Mouse (Mus musculus) spleen, embryonic (tissue): ENCODE results near the gene Ube2v1.
"Not testable (repeated sequence)": the region's sequence is repeated elsewhere in the genome, so short reads cannot be mapped to it uniquely, and the experiment has no call there.

Experiments used
- CTCF ChIA-PET: fragments of 350-600 bp; sonication (Branson Sonifier 250); formaldehyde crosslinking; loops from one replicate; lab custom pipeline; 2022; lab: Charles Lee

Ube2v1 gene

GRCm38 (mm10) chr2:167656629-167657478 lies 25.0 kb upstream of the Ube2v1 start:
- CTCF ChIA-PET: interaction anchor here (0.7 kb wide), 1 partner anchor 24 kb away, joined by 7 read pairs; no protein-coding TSS in a partner anchor

- CTCF ChIA-PET: interaction anchor here (0.6 to 0.7 kb wide), 2 partner anchors 10 to 168 kb away, joined by 3 read pairs; no protein-coding TSS in a partner anchor
Observed at GRCm38 (mm10) chr2:167654911-167655600, 23.2 kb upstream of the Ube2v1 start.

DNA sequence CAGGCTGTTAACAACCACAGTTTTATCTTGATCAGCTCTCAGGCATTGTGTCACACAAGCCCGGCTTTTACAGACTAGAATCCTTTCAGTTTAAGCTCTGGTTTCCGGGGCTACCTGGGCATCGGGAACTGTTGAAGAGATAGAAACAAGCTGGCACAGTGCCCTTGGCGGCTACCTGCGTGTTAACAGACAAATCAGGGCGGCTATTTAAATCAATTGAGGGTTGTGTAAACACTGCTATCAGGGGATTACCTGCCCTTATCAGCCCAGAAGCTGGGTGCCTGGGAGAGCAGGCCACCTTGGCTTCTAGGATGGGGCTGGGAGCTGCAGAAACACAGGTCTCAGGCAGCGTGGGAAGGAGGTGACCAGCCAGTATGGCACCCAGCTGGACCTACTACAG lies 20.8 kb upstream of the Ube2v1 start:
- CTCF ChIA-PET: interaction anchor here (0.7 kb wide), 1 partner anchor 27 kb away, joined by 7 read pairs; no protein-coding TSS in a partner anchor

DNA sequence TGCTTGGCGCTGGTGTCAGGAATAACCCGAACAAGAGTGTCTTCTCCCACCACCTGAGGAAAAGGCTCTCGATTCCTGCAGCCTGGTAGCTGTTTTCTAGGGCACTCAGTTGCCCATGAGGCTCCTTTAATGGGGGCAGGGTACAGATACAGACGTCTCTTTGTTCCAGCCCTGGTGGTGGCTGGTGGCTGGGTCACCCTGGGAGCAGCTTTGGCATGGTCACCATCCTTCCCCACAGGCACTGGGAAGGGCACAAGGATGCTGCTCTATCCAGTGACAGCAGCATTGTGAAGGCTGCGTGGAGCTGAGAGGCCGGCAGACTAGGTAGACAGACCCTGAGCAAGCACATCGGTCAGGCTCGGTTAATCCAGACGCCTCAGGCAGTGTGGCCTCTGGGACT lies 19.7 kb upstream of the Ube2v1 start:
- CTCF ChIA-PET: interaction anchor here (0.6 kb wide), 1 partner anchor 30 kb away, joined by 3 read pairs; no protein-coding TSS in a partner anchor

DNA sequence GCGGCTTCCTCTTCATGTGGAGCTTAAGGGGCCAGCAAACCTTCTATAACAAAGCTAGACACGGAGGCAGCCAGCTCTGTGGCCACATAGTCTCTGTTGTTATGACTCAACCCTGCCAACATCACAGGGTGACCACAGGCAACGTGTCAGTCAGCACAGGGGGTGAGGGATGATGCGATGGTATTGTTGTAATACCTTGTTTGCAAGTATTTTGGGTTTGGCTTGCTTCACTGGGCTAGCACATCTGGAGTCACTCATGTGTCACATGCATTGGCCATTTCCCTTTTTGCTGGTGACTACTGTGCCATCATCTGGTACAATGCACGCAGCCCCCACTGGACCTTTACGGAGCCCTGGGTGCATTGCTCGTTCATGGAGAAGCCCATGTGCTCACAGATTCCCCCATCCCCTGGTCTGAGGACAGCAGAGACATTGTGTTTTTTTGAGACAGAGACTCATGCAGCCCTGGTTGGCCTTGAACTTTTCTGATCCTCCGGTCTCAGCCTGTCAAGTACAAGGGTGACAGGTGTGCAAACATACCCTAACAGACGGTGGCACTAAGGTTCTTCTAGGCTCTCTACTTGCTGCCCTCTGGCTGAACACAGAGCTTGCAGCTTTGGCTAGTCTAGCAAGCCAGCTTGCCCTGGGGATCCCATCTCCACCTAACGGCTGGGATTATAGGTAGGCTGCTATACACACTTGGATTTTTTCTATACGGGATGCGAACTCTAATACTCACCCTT lies 17.6 kb upstream of the Ube2v1 start:
- CTCF ChIA-PET: interaction anchor here (0.7 to 0.9 kb wide), 2 partner anchors 8 to 31 kb away, joined by 3 read pairs; no protein-coding TSS in a partner anchor

DNA sequence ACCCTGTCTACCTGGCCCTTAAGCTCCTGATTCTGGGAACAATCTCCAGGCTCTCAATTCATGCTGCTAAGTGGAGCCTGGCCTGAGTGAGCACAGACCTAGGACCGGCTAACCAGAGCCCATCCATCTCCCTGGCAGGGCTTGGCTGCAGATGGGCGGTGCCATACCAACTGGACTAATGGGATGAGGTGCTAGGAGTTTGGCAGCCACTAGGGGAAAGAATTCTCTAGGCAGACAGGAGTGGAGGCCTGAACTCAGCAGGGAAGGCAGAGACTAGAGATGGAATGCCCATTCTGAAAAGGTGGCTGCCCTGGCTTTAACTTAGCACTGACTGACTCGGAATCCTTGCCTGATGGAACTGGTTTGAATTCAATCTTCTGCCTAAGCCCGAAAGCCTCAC lies 14.5 kb upstream of the Ube2v1 start:
- CTCF ChIA-PET: no interaction called here

GRCm38 (mm10) chr2:167643356-167644052 lies 11.6 kb upstream of the Ube2v1 start:
- CTCF ChIA-PET: not testable (repeated sequence)

DNA sequence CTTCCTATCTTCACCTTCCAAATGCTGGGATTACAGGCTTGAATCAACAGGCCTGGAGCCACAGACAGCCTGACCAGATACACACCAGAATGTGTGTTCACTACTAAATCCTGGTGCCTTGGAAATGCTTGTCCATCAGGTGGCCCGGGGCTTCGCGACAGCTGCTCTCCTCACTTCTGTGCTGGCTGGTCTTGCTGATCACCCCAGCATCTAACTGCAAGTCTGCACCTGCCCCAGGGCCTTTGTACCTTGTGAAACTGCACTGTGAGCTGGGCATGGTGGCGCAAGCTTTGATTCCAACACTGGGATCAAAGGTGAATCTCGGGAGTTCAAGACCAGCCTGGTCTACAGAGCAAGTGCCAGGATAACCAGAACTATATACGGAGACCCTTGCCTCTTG lies 10.3 kb upstream of the Ube2v1 start:
- CTCF ChIA-PET: interaction anchor here (0.7 to 1.2 kb wide), 4 partner anchors 31 to 467 kb away, joined by 3 to 8 read pairs (median 4); no protein-coding TSS in a partner anchor

GRCm38 (mm10) chr2:167641337-167641736 lies 9.4 kb upstream of the Ube2v1 start:
- CTCF ChIA-PET: interaction anchor here (0.6 to 1.0 kb wide), 6 partner anchors 9 to 466 kb away, joined by 3 to 8 read pairs (median 3); no protein-coding TSS in a partner anchor

- CTCF ChIA-PET: no interaction called here
Observed at GRCm38 (mm10) chr2:167640279-167640678, 8.4 kb upstream of the Ube2v1 start.

- CTCF ChIA-PET: interaction anchor here (0.6 to 1.3 kb wide), 4 partner anchors 45 to 466 kb away, joined by 3 to 8 read pairs (median 4); no protein-coding TSS in a partner anchor
Observed at GRCm38 (mm10) chr2:167634865-167635512, 3.1 kb upstream of the Ube2v1 start.

GRCm38 (mm10) chr2:167634338-167634770 lies 2.5 kb upstream of the Ube2v1 start:
- CTCF ChIA-PET: interaction anchor here (0.7 to 0.8 kb wide), 2 partner anchors 45 to 298 kb away, joined by 5 to 8 read pairs; no protein-coding TSS in a partner anchor

- CTCF ChIA-PET: interaction anchor here (0.9 kb wide), 1 partner anchor 10 kb away, joined by 3 read pairs; no protein-coding TSS in a partner anchor
Observed at GRCm38 (mm10) chr2:167633537-167633872, 1.6 kb upstream of the Ube2v1 start.

- CTCF ChIA-PET: interaction anchor here (0.9 kb wide), 1 partner anchor 9 kb away, joined by 3 read pairs; no protein-coding TSS in a partner anchor
Observed at GRCm38 (mm10) chr2:167632731-167633536, 1.0 kb upstream of the Ube2v1 start.

- CTCF ChIA-PET: interaction anchor here (0.7 kb wide), 1 partner anchor 39 kb away, joined by 3 read pairs; no protein-coding TSS in a partner anchor
Observed at GRCm38 (mm10) chr2:167631181-167631590, 709 bp downstream of the Ube2v1 start.

GRCm38 (mm10) chr2:167630421-167630820 lies 1.5 kb downstream of the Ube2v1 start:
- CTCF ChIA-PET: interaction anchor here (0.7 kb wide), 1 partner anchor 40 kb away, joined by 3 read pairs; no protein-coding TSS in a partner anchor

DNA sequence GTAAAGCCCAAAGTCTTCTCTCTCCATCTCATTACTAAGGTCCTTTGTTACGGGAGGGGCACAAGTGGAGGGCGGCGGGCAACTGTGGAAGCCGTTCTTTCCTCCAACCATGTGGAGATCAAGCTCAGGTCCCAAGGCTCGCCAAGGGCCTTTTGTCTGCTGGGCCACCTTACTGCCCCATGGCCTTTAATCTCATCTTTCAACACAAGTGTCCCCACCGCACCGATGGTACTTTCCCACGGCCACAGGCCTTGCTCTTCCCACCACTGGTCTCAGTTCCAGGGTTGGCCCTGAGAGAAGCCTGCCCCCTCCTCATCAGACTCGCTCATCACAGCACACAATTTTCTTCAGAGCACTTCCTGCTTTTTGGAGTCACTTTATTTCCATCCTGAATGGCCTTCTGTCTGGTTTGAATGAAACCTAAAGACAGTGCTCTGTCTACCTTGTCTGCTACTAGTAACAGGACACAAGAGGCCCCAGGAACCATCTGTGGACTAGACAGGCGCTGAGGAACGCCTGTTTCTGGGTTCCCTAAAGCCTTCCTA lies 2.2 kb downstream of the Ube2v1 start:
- CTCF ChIA-PET: no interaction called here

GRCm38 (mm10) chr2:167628872-167629271 lies 3.0 kb downstream of the Ube2v1 start:
- CTCF ChIA-PET: interaction anchor here (0.6 kb wide), 1 partner anchor 48 kb away, joined by 3 read pairs; no protein-coding TSS in a partner anchor
